Mouse (Mus musculus) stomach, postnatal 0 days (tissue): Measurements from ENCODE around the gene Ppm1h. TPM values are rescaled to one million over a fixed set of nuclear protein-coding genes. Genes with fewer than 3 reads are reported as not detected.

Experiments used
- ATAC-seq: fragments of 200-750 bp; cut with Nextera tagmentation; 2 replicates; pipeline ENCODE4 v1.8.0; 2017; ENCODE audit not compliant: low FRiP score, low TSS enrichment
- DNase-seq: peaks from one replicate; pipeline ENCODE4 v3.0.0-alpha.2; 2016; ENCODE audit warnings: low spot score
- H3K27ac ChIP-seq: fragments of 300-500 bp; sonication (generic); replicated peaks from 2 replicates; pipeline ENCODE4 v1.5.1; 2014; ENCODE audit warnings: mild to moderate bottlenecking, control low read depth
- H3K27me3 ChIP-seq: fragments of 300-500 bp; sonication (generic); 2 replicates; pipeline ENCODE4 v1.6.1; 2014; ENCODE audit warnings: low read length; ENCODE audit not compliant: control insufficient read depth, insufficient read depth
- H3K36me3 ChIP-seq: fragments of 300-500 bp; sonication (generic); 2 replicates; pipeline ENCODE4 v1.6.1; 2014; ENCODE audit warnings: low read length, mixed read lengths; ENCODE audit not compliant: control insufficient read depth, insufficient read depth
- H3K4me1 ChIP-seq: fragments of 300-500 bp; sonication (generic); replicated peaks from 2 replicates; pipeline ENCODE4 v1.6.1; 2014; ENCODE audit warnings: antibody characterized with exemption; ENCODE audit not compliant: control insufficient read depth, insufficient read depth
- H3K4me2 ChIP-seq: fragments of 300-500 bp; sonication (generic); replicated peaks from 2 replicates; pipeline ENCODE4 v1.6.1; 2014; ENCODE audit warnings: low read depth, mild to moderate bottlenecking, control low read depth, moderate library complexity
- H3K4me3 ChIP-seq: fragments of 300-500 bp; sonication (generic); 2 replicates; pipeline ENCODE4 v1.5.1; 2014; ENCODE audit warnings: low read depth, low read length, control low read depth
- H3K9ac ChIP-seq: fragments of 300-500 bp; sonication (generic); 2 replicates; pipeline ENCODE4 v1.6.1; 2014; ENCODE audit warnings: mild to moderate bottlenecking, low read length, control low read depth, mixed read lengths
- H3K9me3 ChIP-seq: fragments of 300-500 bp; sonication (generic); 2 replicates; pipeline ENCODE4 v1.6.1; 2016; ENCODE audit warnings: low read length; ENCODE audit not compliant: control insufficient read depth
- CTCF ChIP-seq: IDR thresholded peaks from 2 replicates; pipeline ENCODE4 v1.5.1; 2016; ENCODE audit warnings: antibody characterized with exemption, low read depth, mild to moderate bottlenecking, moderate library complexity
- EP300 ChIP-seq: optimal IDR thresholded peaks from 2 replicates; pipeline ENCODE3; 2016; ENCODE audit warnings: antibody characterized with exemption
- WGBS: fragments of 180-500 bp; shearing (Covaris S2); extraction: QIAGEN DNeasy Blood & Tissue Kit; methylation state at CpG from one replicate; pipeline ENCODE4 v1.1.7; 2014; 5-methylcytosine and 5-hydroxymethylcytosine counted together
- polyA plus RNA-seq: library from polyadenylated mRNA; unstranded; fragments of >200 nt; fragmentation: Nextera tagmentation; extraction: Ambion mirVana; gene quantifications from 2 replicates; pipeline ENCODE4 v1.2.1, GENCODE M21; 2015

Gene Ppm1h
- polyA plus RNA-seq, 1 experiment from 2014 or later = 7.6 TPM

DNA sequence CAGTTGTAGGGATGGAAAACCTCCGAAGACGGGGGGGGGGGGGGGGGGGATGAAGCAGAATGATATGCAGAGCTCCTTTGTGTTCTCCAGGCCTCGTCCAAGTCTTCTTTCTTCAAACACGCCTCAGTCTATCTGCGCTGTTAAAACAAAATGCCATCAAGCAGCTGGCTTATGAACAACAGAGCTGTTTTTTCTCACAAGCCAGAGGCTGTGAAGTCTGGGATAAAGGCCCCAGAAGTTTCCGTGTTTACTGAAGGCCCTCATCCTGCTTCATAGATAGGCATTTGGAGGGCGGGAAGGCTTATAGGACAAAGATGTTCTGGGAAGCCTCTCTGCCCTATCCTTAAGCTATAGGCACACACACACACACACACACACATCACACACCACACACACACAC, 181.5 kb downstream of the Ppm1h start:
- DNase-seq = no peak
- H3K9ac ChIP-seq = no peak overlapping the region
- H3K36me3 ChIP-seq = no peaks in the 10 kb centered on the region
- no peaks in the 10 kb centered on the region for H3K27me3 ChIP-seq
- H3K27ac ChIP-seq = peak overlapping the region; percentile 70
- TF ChIP-seq CTCF (no peak), EP300 (no peak)
- no peak for ATAC-seq
- 40% methylated on average over 7 of the region's 7 CpGs for WGBS
- H3K4me2 ChIP-seq = no peak overlapping the region
- no peak overlapping the region for H3K4me3 ChIP-seq
- H3K9me3 ChIP-seq = no peaks in the 10 kb centered on the region
- no peaks in the 10 kb centered on the region for H3K4me1 ChIP-seq

DNA sequence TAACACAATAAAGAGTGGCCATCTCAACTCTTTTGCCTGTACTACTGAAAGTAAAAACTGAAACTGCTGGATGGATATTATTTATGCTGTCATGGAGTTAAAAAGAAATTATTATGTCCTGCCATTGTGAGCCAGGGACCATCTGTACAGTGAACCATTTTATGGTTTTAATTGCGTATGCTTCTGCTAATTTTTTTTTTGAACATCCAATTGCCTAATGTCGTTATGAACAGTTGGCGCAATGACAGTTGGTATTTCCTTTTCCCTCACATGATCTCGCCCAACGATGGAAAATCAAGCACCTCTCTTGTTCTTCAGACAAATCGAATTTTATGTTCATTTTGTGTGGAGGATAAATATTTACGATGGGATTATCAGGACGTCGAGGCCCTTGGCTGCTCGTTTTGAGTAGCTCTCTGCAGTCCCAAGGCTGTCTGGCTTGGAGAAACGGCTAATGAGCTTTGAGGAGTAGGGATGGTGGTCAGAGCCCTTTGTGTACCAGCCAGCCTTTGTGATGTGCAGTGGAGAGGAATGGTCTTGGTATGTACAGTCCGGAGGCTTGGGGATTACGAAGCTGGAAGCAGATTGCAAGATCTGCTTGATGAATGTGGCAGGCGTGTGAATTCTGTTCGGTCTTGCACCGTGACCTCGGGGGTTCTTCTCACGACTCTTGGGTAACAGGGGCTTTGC, 183.3 kb downstream of the Ppm1h start:
- TF ChIP-seq CTCF (no peak), EP300 (no peak)
- peak; percentile 44; the same call in 1 of the 2 replicates for ATAC-seq
- DNase-seq = no peak
- Histone ChIP-seq H3K4me3 (no peak overlapping the region), H3K9me3 (no peaks in the 10 kb centered on the region), H3K4me2 (no peak overlapping the region), H3K4me1 (no peaks in the 10 kb centered on the region), H3K9ac (no peak overlapping the region), H3K36me3 (no peaks in the 10 kb centered on the region), H3K27me3 (no peaks in the 10 kb centered on the region), H3K27ac (peak overlapping the region; percentile 53)
- WGBS = 38% methylated on average over 18 of the region's 18 CpGs

- H3K9ac ChIP-seq = no peak overlapping the region
- no peaks in the 10 kb centered on the region for H3K36me3 ChIP-seq
- DNase-seq (no peak), ATAC-seq (0 out of 2 replicates have a peak, but pooled peaks have one; percentile 49)
- no peak overlapping the region for H3K4me2 ChIP-seq
- WGBS = 70% methylated on average over 17 of the region's 17 CpGs
- no peak for TF ChIP-seq EP300
- no peak for TF ChIP-seq CTCF
- no peak overlapping the region for H3K4me3 ChIP-seq
- no peaks in the 10 kb centered on the region for H3K9me3 ChIP-seq
- H3K27ac ChIP-seq = peak overlapping the region; percentile 45
- H3K27me3 ChIP-seq = no peaks in the 10 kb centered on the region
- H3K4me1 ChIP-seq = no peaks in the 10 kb centered on the region
These were observed 183.9 kb downstream of the Ppm1h start for GRCm38 (mm10) chr10:122862386-122863023.

DNA sequence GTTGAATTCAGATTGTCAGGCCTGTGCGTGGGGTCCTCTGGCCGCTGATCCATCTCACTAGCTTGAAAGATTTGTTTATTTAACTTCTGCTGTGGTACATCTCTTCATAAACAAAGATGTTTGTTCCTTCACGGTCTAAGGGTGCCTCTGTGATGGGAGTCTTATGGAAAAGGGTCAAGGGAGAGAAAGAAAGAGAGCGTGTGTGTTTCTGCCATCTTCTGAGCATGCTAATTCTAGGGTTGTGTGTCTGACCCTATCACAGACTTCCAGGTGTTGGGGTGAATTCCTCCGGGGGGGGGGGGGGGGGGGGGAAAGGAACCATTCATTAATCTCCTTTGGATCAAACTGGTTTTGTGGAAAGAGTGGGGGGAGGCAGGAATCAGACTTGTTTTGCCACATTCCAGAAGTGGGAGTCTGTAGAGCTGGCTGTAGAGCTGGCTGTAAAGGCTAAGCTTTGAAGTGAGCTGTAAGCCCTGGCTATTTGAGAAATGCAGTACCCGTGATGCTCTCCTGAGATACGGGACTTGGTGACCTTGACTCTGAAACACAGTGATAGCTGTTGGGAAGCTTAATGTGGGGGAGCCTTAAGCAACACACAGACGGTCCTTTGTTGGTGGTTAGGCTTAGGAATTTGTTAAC, 191.4 kb downstream of the Ppm1h start:
- 28% methylated on average over 8 of the region's 8 CpGs for WGBS
- no peak for DNase-seq
- H3K4me1 ChIP-seq = no peaks in the 10 kb centered on the region
- H3K4me2 ChIP-seq = no peak overlapping the region
- no peak overlapping the region for H3K9ac ChIP-seq
- peak overlapping the region; percentile 56 for H3K27ac ChIP-seq
- H3K9me3 ChIP-seq = no peaks in the 10 kb centered on the region
- no peaks in the 10 kb centered on the region for H3K27me3 ChIP-seq
- H3K36me3 ChIP-seq = no peaks in the 10 kb centered on the region
- no peak for TF ChIP-seq EP300
- no peak for TF ChIP-seq CTCF
- no peak overlapping the region for H3K4me3 ChIP-seq
- ATAC-seq = peak; percentile 63

GRCm38 (mm10) chr10:122870848-122871494, 192.4 kb downstream of the Ppm1h start:
- Histone ChIP-seq H3K36me3 (no peaks in the 10 kb centered on the region), H3K4me3 (no peak overlapping the region), H3K9me3 (no peaks in the 10 kb centered on the region), H3K27me3 (no peaks in the 10 kb centered on the region), H3K9ac (no peak overlapping the region), H3K4me1 (no peaks in the 10 kb centered on the region), H3K27ac (peak overlapping the region; percentile 56), H3K4me2 (no peak overlapping the region)
- WGBS = 65% methylated on average over 3 of the region's 3 CpGs
- TF ChIP-seq CTCF = no peak
- no peak for TF ChIP-seq EP300
- DNase-seq (no peak), ATAC-seq (peak; percentile 45; the same call in 1 of the 2 replicates)
